Mouse (Mus musculus): Measurements from ENCODE around the gene Cd33.

The Cd33 gene

GRCm38 (mm10) chr7:43512519-43512918 is 31.7 kb downstream of the Cd33 start:
- DNase-seq = no peak

- DNase-seq = no peak
These were observed 32.3 kb downstream of the Cd33 start for GRCm38 (mm10) chr7:43511707-43512478.

GRCm38 (mm10) chr7:43495343-43496021 is 48.7 kb downstream of the Cd33 start:
- DNase-seq = peak; percentile 84

- no peak for DNase-seq
These were observed 53.4 kb downstream of the Cd33 start for GRCm38 (mm10) chr7:43490861-43491260.

GRCm38 (mm10) chr7:43490182-43490584 is 54.0 kb downstream of the Cd33 start:
- peak; percentile 84 for DNase-seq

GRCm38 (mm10) chr7:43489631-43490125 is 54.5 kb downstream of the Cd33 start, which contains the start of gene Iglon5:
TSS of gene Iglon5 (minus strand) at chr7:43490075.
- DNase-seq = peak; percentile 52

GRCm38 (mm10) chr7:43488646-43489045 is 55.6 kb downstream of the Cd33 start:
- peak; percentile 74 for DNase-seq

GRCm38 (mm10) chr7:43483236-43483635 is 61.0 kb downstream of the Cd33 start:
- peak; percentile 33 for DNase-seq

GRCm38 (mm10) chr7:43482090-43482716 is 62.0 kb downstream of the Cd33 start:
- DNase-seq = peak; percentile 82

- no peak for DNase-seq
These were observed 63.0 kb downstream of the Cd33 start for GRCm38 (mm10) chr7:43481191-43481590.

GRCm38 (mm10) chr7:43476376-43476775 is 67.9 kb downstream of the Cd33 start:
- peak; percentile 56 for DNase-seq

GRCm38 (mm10) chr7:43475706-43476105 is 68.5 kb downstream of the Cd33 start:
- DNase-seq = no peak

All from retina, postnatal 1 day (tissue).